Mouse (Mus musculus): ENCODE measurements at regions not wholly inside any gene's neighbourhood (a gene's known extent, or its start where the extent isn't known, plus 50 kb on each side); places are given as distances from the start of the nearest gene placed in this dataset.

- TF ChIP-seq CTCF (IDR thresholded peaks at IDR 0.05; ENCODE audit: low read depth) (no peak), EP300 (optimal IDR thresholded peaks at IDR 0.05) (no peak)
Observed at GRCm38 (mm10) chrX:47010087-47010486, 681.3 kb downstream of the Actrt1 start.
